Mouse (Mus musculus): Measurements from ENCODE around the gene E330034G19Rik.

- TF ChIP-seq EP300 (IDR thresholded peaks at IDR 0.05; ENCODE audit: low read depth in 1 of 2, low read length in 2 of 2) (no peak), CTCF (IDR thresholded peaks at IDR 0.05 in 2 of 3, conservative IDR thresholded peaks at IDR 0.05 in 1 of 3; ENCODE audit: control insufficient read depth in 1 of 3, insufficient read depth in 1 of 3, low read depth in 2 of 3, low read length in 3 of 3, poor library complexity in 1 of 3, severe bottlenecking in 1 of 3) (no peak), ETS1 (IDR thresholded peaks at IDR 0.05; ENCODE audit: low read depth, low read length) (no peak), GATA1 (IDR thresholded peaks at IDR 0.05; ENCODE audit: low read depth, low read length) (no peak), TBP (IDR thresholded peaks at IDR 0.05; ENCODE audit: low read depth, low read length) (no peak), E2F4 (IDR thresholded peaks at IDR 0.05; ENCODE audit: borderline replicate concordance, low read depth, low read length) (no peak), MAFK (IDR thresholded peaks at IDR 0.05; ENCODE audit: borderline replicate concordance, low read depth, low read length) (no peak), TCF12 (IDR thresholded peaks at IDR 0.05; ENCODE audit: low read depth, low read length) (no peak), ZC3H11A (IDR thresholded peaks at IDR 0.05; ENCODE audit: low read depth, low read length) (no peak), POLR2A (IDR thresholded peaks at IDR 0.05; ENCODE audit: control insufficient read depth in 1 of 2, insufficient read depth in 1 of 2, low read depth in 1 of 2, low read length in 2 of 2, poor library complexity in 1 of 2) (no peak)
Measured at GRCm38 (mm10) chr14:24255956-24256355, 37.1 kb upstream of the E330034G19Rik start.
